Mouse (Mus musculus): Measurements from ENCODE around the gene Dennd1a.

Gene Dennd1a

GRCm38 (mm10) chr2:38229882-38230281 lies 57.3 kb downstream of the Dennd1a start:
- no peak for DNase-seq (ENCODE audit: low read depth, low spot score)

- DNase-seq (ENCODE audit: low read depth, low spot score): no peak
Observed at GRCm38 (mm10) chr2:38223759-38224158, 63.4 kb downstream of the Dennd1a start.

GRCm38 (mm10) chr2:38221461-38221860 lies 65.7 kb downstream of the Dennd1a start:
- DNase-seq (ENCODE audit: low read depth, low spot score): no peak

- DNase-seq (ENCODE audit: low read depth, low spot score): no peak
Observed at GRCm38 (mm10) chr2:38220687-38221435, 66.3 kb downstream of the Dennd1a start.

- no peak for DNase-seq (ENCODE audit: low read depth, low spot score)
Observed at GRCm38 (mm10) chr2:38219666-38220065, 67.5 kb downstream of the Dennd1a start.

GRCm38 (mm10) chr2:38213041-38213440 lies 74.1 kb downstream of the Dennd1a start:
- DNase-seq (ENCODE audit: low read depth, low spot score): no peak

GRCm38 (mm10) chr2:38211426-38211825 lies 75.8 kb downstream of the Dennd1a start:
- no peak for DNase-seq (ENCODE audit: low read depth, low spot score)

- DNase-seq (ENCODE audit: low read depth, low spot score): no peak
Observed at GRCm38 (mm10) chr2:38207752-38208151, 79.4 kb downstream of the Dennd1a start.

- no peak for DNase-seq (ENCODE audit: low read depth, low spot score)
Observed at GRCm38 (mm10) chr2:38205281-38205680, 81.9 kb downstream of the Dennd1a start.

GRCm38 (mm10) chr2:38204696-38205095 lies 82.5 kb downstream of the Dennd1a start:
- DNase-seq (ENCODE audit: low read depth, low spot score): no peak

- no peak for DNase-seq (ENCODE audit: low read depth, low spot score)
Observed at GRCm38 (mm10) chr2:38198072-38198471, 89.1 kb downstream of the Dennd1a start.

GRCm38 (mm10) chr2:38196199-38197060 lies 90.8 kb downstream of the Dennd1a start:
- peak; percentile 3 for DNase-seq (ENCODE audit: low read depth, low spot score)

- DNase-seq (ENCODE audit: low read depth, low spot score): no peak
Observed at GRCm38 (mm10) chr2:38192007-38192406, 95.2 kb downstream of the Dennd1a start.

- DNase-seq (ENCODE audit: low read depth, low spot score): no peak
Observed at GRCm38 (mm10) chr2:38191601-38192000, 95.6 kb downstream of the Dennd1a start.

GRCm38 (mm10) chr2:38186438-38186837 lies 100.8 kb downstream of the Dennd1a start:
- no peak for DNase-seq (ENCODE audit: low read depth, low spot score)

- no peak for DNase-seq (ENCODE audit: low read depth, low spot score)
Observed at GRCm38 (mm10) chr2:38184977-38185376, 102.2 kb downstream of the Dennd1a start.

- no peak for DNase-seq (ENCODE audit: low read depth, low spot score)
Observed at GRCm38 (mm10) chr2:38183881-38184280, 103.3 kb downstream of the Dennd1a start.

- no peak for DNase-seq (ENCODE audit: low read depth, low spot score)
Observed at GRCm38 (mm10) chr2:38182283-38182682, 104.9 kb downstream of the Dennd1a start.

GRCm38 (mm10) chr2:38177583-38177978 lies 109.6 kb downstream of the Dennd1a start:
- DNase-seq (ENCODE audit: low read depth, low spot score): no peak

GRCm38 (mm10) chr2:38176870-38177582 lies 110.2 kb downstream of the Dennd1a start:
- DNase-seq (ENCODE audit: low read depth, low spot score): no peak

GRCm38 (mm10) chr2:38175276-38175675 lies 111.9 kb downstream of the Dennd1a start:
- DNase-seq (ENCODE audit: low read depth, low spot score): no peak

- no peak for DNase-seq (ENCODE audit: low read depth, low spot score)
Observed at GRCm38 (mm10) chr2:38168606-38169005, 118.6 kb downstream of the Dennd1a start.

Measured in retina, postnatal 7 days (tissue).